Mouse (Mus musculus): ENCODE results near the gene Gm7694.

DNA sequence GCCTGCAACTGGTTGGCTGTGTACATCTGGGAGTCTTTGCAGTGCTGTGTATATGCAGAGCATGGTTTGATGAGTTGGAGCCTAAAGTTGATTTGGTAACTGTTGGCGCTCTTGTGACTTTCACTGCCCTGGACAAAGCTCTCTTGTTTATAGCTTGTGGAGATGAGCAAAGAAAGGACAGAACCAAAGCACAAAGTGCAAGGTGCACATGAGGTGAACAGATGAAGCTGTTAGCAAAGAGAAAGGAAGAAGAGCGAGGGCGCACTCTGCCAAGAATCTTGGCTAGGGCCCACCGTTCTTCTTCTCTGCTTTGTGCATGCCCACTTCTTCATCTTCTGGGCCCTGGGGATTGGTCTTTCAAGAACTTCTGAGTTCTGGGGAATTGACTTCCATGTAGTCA lies 37.8 kb upstream of the Gm7694 start:
- no peak for TF ChIP-seq GATA1 (IDR thresholded peaks at IDR 0.05; ENCODE audit: low read length)
- no peak for TF ChIP-seq TAL1 (IDR thresholded peaks at IDR 0.05; ENCODE audit: low read length)

Data from erythroblast, embryonic 14.5 days (primary cell).